Mouse (Mus musculus) urinary bladder, adult 18-20 months (tissue): ENCODE measurements at regions not wholly inside any gene's neighbourhood (a gene's known extent, or its start where the extent isn't known, plus 50 kb on each side); places are given as distances from the start of the nearest gene placed in this dataset.

Source experiments
- DNase-seq, 2 experiments: peaks; one replicate each; pipeline ENCODE4 v3.0.0; 2022; ENCODE audit warnings: low spot score in 2 of 2, mixed read lengths in 2 of 2

DNA sequence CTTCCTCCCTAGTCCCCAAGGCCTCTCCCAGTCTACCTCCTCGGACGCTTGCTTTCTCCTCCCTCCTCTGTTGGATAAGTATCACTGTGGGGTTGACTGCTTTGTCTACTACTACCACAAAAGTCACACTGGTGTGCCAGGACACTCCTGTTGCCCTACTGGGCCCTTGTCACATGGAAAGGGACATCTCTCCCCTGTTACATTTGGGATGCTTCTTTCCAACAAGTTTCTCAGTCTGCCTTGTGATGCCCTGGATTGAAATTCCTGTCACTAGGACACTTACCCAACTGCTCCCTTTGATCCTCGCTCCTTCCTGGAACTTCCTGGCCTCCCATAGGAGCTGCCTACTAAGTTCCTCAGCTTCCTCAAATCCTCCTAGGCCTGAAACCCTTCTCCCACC lies 501.9 kb upstream of the Nox3 start:
- no peak for DNase-seq

DNA sequence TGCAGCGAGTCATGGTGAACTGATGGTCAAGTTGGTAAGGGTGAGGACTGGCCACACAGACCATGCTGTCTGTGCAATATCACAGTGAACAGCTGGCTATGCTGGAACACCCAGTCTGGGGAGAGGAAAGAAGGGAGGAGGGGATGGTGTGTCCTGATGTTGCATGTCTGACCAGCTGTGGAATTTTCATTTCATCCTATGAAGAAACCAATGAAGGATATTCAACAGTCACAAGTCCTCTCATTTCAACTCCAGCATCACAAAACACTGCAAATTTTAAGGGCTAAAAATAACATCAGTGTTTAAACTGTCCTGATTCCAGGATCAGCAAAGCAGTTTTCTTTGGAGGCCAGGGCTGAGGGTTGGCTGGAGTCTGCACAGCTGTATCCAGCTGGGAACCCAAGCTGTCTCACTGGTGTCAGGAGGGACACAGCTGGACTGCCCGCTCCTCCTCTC lies 503.7 kb upstream of the Nox3 start:
- DNase-seq = peak in 1 of 2 experiments; percentile 12

DNA sequence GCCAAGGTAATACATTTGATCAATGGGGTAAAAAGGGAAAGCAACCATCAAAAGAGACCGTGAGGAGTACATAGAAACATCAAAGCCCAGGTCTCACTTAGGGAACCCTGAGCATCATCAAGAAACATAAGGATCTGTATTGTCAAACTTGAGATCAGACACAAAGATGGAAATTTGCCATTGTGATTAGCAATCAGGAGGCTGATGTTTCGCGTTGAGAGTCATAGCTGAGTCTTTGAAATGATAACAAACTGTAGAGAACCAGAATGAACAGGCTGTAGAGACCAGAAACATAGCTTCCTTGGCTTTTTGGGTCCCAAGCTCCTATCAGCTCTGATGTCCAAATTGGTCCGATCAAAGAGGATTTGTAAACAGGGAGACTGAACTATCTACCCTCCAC lies 505.2 kb upstream of the Nox3 start:
- no peak for DNase-seq

DNA sequence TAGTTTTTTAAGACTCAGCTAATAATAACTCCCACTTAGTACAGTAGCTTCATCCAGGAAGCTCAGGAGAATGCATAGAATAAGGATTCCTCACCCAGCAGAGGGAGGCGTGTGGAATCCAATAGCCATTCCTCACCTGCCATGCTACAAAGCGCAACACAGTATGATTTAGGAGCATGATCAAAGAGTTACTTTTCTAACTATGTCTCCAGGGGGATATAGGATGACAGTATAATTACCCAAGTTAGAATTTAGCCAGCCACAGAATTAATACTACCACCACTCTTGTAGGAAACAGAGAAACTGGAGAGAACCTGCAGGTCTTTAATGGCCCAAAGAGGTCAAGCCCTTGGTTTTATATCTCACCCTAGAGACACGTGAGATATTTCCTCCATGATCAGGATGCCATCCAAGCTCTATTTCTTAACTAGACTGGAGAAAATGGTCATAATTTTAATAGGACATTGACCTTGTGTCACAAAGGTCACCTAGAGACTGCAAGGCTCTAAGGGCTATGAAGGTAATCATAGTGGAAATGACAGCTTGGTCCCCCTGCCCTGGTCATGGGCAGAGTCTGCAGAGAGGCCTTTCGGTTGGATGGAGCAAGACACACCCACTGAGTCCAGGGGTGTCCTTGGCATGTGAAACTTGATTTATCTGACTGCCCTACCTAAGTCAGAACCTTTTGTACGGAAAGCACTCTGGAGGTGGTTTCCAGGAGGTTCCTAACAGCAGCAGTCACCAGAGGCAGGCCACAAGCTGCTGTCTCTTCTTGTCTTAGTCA lies 512.3 kb upstream of the Nox3 start:
- no peak for DNase-seq

DNA sequence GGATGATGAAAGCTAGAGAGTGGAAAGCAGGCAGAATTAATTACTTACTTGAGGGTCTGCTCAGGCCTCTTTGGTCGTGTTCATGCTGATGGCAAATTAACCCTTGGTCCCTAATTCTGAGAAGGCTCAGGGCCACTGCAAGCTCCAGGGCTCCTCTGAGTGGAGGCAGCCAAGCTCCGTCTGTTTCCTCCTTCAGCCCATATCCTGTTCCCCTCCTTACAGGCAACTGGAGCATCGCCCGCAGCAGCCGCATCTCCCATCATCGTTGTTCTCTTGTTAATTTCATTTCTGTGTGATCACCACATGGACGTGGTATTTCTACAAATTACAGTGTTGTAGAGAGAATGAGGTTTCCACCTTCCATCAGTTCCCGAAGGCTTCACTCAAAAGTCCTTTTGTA lies 513.6 kb upstream of the Nox3 start:
- DNase-seq = no peak

DNA sequence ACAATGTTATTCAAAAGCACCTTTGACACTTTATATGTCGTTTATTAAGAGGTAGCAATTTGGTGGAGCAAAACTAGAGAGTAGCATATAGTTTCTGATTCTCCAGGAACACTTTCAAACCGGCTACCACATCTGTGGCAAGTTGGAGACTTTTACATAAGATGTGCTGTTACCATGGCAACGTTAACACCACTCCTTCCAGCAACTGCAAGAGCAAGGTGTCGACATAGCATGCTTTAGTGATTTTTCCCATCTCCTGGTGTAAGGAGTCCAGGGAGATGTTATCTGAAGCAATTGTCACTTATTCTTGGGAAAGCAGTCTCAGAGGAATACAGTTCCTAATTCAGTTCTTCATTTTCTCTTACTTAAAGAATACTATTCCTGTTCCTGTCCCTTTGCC lies 516.5 kb upstream of the Nox3 start:
- DNase-seq = no peak

DNA sequence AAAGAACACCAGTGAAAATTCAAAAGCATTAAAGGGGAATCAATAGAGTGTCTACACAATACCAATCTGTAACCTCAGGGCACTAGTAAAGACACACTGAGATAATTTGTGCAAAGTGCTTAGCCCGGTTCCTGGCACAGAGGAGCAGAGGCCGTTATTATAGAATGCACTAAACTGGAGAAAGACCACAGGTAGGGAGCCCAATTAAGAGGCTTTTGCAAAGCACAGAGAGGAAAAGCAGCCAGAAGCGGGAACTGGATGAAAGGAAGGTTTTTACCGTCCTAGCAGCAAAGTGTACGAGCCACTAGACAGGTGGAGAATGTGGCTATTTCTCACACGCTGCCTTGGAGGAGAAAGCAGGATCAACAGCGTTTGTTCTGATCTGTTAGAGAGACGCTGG lies 518.9 kb upstream of the Nox3 start:
- no peak for DNase-seq

DNA sequence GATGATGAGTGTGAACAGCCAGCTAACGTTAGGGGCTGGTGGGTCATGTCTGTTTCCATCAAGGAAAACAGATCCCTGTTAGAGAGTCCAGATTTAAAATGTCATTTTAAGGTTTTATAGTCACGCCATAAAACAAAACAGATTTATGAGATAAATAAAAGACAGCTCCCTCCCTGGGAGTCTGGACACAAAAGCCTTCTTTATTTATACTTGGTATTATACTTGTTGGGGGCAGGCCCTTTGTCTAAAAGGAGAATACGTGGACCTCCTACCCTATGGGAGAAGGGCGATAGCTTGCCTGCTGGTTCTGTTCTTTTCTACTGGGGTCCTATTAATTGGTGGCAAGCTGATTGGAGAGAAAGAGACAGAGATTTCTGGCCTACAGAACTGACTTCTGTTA lies 520.1 kb upstream of the Nox3 start:
- no peak for DNase-seq

DNA sequence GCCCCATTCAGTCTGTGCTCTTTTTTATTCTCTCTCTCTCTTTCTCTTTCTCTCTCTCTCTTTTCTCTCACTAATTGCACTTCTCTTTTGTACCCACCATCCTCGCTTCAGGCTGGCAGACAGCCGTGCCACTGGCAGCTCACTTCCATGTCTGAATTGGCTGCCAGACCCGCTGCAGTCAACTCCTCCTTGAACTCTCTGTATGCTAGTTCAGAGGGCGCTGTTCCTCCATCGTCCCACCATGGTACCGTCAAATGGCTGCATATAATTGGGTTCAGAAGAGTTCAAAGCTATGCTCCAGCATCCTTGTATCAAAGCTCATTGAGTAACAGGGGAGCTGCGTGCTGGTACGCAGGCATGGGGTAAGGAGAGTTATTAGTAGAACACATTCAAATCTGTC lies 520.7 kb upstream of the Nox3 start:
- DNase-seq = no peak

DNA sequence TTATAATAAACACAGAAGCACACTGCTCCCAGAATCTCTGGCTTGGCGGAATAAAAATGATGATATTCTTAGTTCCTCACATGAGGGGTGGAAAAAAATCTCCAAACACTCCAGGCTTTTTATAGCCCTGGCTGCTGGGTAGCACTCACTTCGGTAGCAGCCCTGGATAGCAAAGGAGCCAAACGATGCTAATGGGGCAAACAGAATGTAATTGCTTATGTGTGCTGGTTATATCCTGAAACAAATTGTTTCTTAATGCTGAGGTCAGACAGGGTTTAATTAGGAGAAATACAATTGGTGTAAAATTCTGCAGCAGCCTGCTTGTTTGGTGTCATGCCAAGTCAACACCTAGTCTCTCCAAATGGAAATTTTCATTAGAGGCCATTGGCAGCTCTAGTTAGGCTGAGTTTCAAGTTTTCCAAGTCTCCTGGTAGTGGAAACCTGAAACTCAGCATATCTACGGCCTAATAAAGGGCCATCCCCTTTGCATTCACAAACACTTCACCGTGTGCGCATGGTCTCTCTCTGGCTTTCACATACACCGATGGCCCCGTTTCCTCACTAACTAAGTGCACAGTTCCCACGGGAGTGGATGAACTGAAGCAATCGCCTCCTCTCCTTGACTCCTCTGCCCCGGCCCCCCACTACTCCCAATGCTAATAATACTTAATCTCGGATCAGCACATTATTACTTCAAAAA lies 524.8 kb upstream of the Nox3 start:
- DNase-seq = no peak

DNA sequence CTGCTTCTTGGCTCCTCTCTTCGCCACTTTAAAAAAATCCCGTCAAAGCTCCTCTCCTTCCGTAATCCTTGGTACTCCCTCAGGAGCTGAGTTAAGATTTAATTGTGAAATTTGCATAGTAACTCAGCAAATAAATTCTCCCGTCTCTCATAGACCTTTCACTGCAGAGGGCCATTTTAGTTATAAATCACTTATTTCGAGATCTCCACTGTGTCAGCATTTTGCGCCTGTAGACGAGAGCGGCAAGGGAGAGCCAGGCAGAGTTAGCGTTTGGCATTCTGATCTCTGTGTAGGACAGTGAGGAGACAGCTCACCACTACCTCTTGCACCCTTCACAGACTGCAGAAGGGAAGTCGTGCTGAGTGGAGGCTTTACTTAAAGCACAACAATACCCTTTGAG lies 531.8 kb upstream of the Nox3 start:
- DNase-seq = no peak

DNA sequence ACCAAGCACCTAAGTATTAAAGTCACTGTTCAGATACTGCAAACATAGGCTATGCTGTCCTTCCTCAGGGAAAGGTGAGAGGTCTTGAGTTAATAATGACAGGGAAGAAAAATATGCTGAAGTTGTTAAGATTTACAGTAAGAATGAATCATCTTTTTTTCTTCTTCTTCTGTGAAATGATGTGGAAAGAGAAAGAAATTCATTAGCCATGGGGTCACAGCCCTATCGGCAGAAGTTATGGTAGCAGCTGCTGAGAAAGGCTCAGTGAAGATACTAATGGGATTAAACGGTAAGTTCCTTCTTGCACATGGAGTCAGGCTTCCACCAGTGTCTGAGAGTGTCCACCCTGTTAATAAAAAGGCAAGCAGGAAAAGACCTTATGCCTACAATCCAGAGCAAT lies 533.9 kb upstream of the Nox3 start:
- no peak for DNase-seq

DNA sequence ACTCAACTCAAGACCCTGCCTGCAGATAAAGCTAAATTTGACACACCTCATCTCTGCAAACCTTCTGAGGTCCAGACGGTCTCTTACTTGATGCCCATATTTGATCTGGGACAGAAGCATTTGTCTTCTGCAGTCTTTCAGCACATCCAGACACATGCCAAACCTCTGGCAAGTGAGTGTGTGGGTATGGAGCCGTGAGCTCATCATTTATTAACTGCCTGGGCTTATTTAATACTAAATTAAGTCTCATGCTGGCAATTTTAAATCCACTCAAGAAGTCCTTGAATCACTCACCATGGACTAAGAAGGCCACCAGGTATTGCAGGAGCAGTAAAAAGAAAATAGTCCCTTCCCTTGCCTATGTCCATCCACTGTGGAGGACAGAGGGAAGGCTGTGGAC lies 554.4 kb upstream of the Nox3 start:
- DNase-seq = no peak

DNA sequence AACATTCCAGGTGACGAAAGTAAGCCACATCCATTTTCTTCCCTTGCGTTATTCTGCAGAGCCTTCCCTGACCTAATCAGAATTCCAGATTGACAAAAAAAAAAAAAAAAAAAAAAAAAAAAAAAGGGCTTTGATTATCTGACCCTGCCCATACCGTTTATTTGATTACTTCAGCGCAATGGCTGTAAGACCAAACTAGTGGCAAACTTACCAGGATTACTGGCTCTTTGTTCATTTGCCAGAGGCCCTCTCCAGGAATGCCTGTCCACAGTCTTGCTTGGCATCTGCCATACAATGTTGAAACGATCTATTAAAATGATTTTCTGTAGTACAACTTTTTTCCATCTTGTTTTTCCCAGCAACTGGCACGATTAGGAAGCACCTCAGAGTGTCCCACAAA lies 569.4 kb upstream of the Nox3 start:
- DNase-seq = no peak

DNA sequence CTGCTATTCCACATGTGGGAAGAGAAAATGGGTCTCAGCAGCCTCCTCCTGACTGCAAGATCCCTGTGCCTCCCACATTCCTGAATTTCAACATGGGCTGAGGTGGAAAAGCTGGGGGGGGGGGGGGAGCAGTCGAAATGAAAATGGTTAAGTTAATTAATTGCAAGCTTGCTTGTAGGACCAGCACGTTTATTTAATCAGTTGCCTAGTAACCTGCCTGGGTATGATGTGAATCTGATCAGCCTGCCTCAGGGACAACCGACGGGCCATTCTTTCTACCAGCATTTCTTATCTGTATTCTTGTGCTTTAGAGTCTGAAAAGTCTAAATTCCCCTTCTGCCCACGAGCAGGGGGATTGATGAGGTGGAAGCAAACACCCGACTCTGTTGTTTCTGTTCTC lies 569.9 kb upstream of the Nox3 start:
- no peak for DNase-seq

DNA sequence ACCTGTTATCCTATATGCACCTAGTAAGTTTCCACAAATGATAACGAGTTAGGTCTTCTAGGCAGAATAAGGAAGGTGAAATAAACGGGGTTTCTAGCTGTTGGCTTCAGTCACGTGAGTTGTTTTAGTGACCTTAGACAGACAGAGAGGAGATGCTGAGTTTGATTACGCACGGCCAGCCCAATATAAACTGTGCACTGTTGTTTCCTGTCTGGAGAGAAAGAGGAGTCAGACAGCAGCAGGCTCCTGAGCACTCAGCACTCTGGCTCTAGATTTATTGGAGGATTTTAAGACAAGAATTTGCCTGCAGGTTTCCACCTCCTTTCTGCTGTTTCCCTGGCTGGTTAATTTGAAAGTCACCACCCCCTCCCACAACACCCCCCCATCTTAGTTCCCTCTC lies 570.4 kb upstream of the Nox3 start:
- no peak for DNase-seq

DNA sequence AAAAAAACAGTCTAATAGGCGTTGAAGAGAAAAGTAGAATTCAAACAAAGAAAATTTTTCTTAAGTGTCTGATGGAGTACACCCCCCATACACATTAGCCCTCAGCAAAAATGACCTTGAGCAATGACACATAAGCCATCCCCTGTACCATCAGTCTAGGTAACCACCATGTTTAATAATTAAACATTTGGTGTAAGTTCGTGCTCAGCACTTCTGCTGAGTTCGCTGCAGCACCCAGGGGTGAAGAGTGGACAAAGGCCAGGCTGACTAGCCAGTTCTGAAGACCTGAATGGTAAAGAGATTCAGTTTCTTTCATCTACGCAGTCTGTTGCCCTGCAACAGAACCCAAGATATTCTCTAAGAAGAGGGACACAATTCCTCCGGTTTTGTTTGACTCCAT lies 572.3 kb upstream of the Nox3 start:
- no peak for DNase-seq

DNA sequence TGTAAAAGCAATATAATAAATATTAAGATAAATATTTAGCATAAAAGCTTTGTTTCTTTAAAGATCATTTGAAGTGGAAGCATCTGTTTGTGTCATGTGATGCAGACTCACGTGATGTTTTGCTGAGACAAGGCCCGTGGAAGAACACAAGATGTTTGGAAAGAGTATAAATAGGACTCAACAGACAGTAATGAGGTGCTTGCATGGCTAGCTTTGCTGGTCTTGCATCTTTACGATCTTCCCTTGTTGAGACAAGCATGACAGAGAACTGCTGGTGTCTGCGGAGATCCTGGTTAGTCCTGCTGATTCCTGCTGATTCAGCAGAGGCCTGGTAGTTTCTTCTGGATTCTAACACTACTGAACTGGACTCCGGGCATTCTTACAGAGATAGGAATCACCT lies 576.4 kb upstream of the Nox3 start:
- DNase-seq = no peak

DNA sequence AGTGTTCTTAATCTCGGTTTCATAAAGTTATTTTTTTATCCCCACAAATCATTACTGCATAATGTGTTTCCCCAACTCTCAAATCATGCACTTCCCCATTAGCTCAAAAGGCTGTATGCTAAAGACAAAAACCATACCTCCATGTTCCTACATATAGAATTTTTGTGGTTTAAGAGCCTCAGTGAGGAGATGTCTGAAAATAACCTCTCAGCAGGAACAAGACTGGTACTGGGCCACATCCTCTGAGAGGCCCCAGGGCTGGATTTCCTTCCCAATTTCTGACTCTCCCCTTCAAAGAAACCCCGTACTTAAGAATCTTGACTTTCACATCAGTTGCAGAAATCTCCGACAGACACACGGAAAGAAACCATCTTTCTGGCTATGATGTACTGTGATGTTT lies 580.7 kb upstream of the Nox3 start:
- no peak for DNase-seq

DNA sequence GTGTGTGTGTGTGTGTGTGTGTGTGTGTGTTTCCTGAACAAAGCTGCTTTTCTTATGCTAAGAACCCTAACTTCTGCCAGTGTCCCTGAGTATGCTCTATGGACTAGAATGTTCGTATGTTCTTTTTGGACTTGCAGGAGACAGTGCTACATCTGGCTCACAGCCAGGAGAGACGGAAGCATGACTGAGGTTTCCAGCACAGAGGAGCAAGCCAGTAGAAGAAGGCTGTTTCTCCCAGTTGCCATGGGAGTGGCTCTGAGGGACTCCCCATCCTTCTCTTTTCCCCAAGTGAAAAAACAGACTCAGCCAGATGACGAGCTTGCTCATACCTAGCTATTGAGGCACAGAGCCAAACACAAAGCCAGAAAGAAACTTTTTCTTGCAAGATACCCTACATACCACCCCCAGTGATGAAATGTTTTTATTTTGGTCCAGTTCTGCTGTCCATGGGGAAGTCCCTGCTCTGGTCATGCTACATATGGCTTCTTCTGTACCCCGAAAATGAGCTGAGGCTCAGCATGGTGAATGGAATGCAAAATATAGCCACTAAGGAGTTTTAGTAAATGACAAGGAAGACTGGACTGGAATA lies 582.3 kb upstream of the Nox3 start:
- no peak for DNase-seq

DNA sequence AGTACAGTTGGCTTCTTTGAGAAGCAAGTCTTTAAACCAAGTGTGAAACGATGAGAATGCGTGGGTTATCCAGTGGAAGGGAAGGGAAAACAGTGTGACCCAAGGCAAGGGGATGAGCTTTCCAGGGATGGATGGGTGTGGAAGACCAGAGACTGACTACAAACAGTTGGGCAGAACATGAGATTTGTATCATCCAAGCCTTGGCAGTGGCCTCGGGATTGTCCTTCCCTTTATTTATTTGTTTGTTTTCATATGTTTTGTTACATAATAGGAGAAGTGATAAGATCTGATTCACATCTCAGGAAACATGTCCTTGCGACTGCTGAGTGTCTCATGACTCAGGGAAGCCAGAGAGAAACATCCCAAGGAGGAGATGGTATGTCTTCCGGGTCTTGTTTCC lies 585.4 kb upstream of the Nox3 start:
- no peak for DNase-seq

DNA sequence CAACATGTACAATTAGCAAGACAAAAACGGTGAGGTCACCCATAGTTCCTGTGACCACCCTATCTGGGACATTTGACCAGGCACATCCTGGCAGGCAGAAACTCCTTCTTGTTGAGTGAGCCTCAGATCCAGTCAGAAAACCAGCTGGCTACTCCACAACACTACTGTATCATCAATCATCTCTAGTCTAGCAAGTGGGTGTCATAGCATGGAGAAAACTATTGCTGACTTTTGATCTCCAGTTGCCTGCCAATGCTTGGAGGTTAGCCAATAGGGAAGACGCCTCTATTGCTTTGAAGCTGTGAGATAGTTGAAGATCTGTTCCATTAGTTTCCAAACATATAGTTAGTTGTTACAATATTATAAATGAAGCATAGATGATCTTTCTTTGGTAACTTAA lies 595.4 kb upstream of the Nox3 start:
- DNase-seq = no peak

DNA sequence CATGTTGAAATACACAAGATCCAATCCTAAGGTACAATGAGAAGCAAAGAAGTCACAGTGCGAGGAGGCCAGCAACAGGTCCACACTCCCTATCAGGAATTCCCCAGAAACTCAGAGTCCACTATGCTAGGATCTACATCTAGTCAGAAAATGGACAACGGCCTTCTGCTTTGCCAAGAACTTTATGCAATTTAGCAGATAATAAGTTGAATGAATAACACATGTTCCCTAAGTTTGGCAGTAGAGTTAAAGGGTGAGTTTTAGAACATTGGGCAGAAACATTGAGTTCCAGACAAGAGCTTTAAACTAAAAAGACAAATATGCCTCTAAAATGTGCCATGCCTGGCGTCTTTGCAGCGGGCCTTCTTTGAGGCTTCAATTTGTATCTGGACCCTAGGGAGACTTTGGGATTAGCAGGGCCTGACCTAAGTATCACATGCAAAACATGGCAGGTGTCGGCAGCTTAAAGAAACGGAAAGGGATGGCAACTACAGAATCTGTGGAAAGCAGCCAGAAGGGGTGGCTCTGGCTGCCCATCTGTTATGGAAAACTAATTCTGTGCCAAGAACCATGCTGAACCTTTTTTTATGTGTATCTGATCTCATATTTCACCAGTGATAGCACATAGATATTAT lies 600.6 kb upstream of the Nox3 start:
- no peak for DNase-seq
